Mouse (Mus musculus) thymus, postnatal 10 days (tissue): ENCODE data around the gene Slc2a3.
"Not testable (repeated sequence)": the region's sequence is repeated elsewhere in the genome, so short reads cannot be mapped to it uniquely, and the experiment has no call there.

ENCODE experiments used
- DNase-seq, 2 experiments: peaks; one replicate each; pipeline ENCODE4 v3.0.0; 2021; ENCODE audit warnings: low spot score in 2 of 2

Gene Slc2a3

GRCm38 (mm10) chr6:122810022-122810614, 8.7 kb upstream of the Slc2a3 start:
- DNase-seq: peak; percentile 67 to 72

GRCm38 (mm10) chr6:122804418-122804817, 3.0 kb upstream of the Slc2a3 start:
- DNase-seq: peak; percentile 57 to 80

GRCm38 (mm10) chr6:122801801-122802514, 518 bp upstream of the Slc2a3 start:
- DNase-seq: peak; percentile 41 to 50

GRCm38 (mm10) chr6:122800640-122801300, 670 bp downstream of the Slc2a3 start:
- DNase-seq: no peak

- DNase-seq: no peak
These were observed 6.0 kb downstream of the Slc2a3 start for GRCm38 (mm10) chr6:122795254-122795935.

GRCm38 (mm10) chr6:122786275-122786674, 15.2 kb downstream of the Slc2a3 start:
- peak in 1 of 2 experiments; percentile 50 for DNase-seq

- DNase-seq: peak in 1 of 2 experiments; percentile 26
These were observed 16.6 kb downstream of the Slc2a3 start for GRCm38 (mm10) chr6:122784866-122785265.

GRCm38 (mm10) chr6:122782164-122782563, 19.3 kb downstream of the Slc2a3 start:
- no peak for DNase-seq

GRCm38 (mm10) chr6:122781167-122781566, 20.3 kb downstream of the Slc2a3 start:
- no peak for DNase-seq

GRCm38 (mm10) chr6:122779916-122780315, 21.5 kb downstream of the Slc2a3 start:
- no peak for DNase-seq

- DNase-seq: no peak
These were observed 25.4 kb downstream of the Slc2a3 start for GRCm38 (mm10) chr6:122776040-122776439.

GRCm38 (mm10) chr6:122774345-122774744, 27.1 kb downstream of the Slc2a3 start:
- DNase-seq: no peak

GRCm38 (mm10) chr6:122772701-122773100, 28.7 kb downstream of the Slc2a3 start:
- no peak for DNase-seq

GRCm38 (mm10) chr6:122770760-122771315, 30.6 kb downstream of the Slc2a3 start:
- no peak for DNase-seq

GRCm38 (mm10) chr6:122769771-122770759, 31.4 kb downstream of the Slc2a3 start:
- DNase-seq: no peak

- no peak for DNase-seq
These were observed 33.2 kb downstream of the Slc2a3 start for GRCm38 (mm10) chr6:122768256-122768655.

- DNase-seq: not testable (repeated sequence)
These were observed 34.4 kb downstream of the Slc2a3 start for GRCm38 (mm10) chr6:122767012-122767411.

GRCm38 (mm10) chr6:122766145-122766968, 35.1 kb downstream of the Slc2a3 start:
- DNase-seq: no peak

- no peak for DNase-seq
These were observed 36.0 kb downstream of the Slc2a3 start for GRCm38 (mm10) chr6:122765298-122765956.
